Mouse (Mus musculus): ENCODE data around the gene Dync1li2.

DNA sequence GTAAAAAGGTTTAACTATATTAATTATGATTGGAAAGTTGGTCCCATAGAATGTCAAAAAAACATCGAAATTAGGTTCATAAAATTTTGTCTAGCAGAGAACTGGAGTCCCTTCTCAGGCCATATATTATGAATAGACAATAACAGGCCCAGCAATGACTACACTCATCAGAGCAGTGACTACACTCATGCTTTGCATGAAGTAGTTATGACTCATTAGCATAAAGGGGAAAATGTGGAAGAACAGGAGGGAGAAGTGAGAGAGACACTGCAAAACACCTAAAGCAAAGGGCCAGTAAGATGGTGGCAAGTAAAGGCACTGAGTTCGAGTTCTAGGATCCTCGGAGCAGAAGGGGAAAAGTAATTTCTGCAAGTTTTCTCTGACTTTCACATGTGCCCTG lies 3.2 kb upstream of the Dync1li2 start:
- no peak for TF ChIP-seq POLR2A (IDR thresholded peaks at IDR 0.05; ENCODE audit: borderline replicate concordance, control insufficient read depth, low read depth, low read length)
- no peak for TF ChIP-seq CTCF (IDR thresholded peaks at IDR 0.05; ENCODE audit: control insufficient read depth, insufficient read depth, low read length)
